Mouse (Mus musculus) lung, embryonic 14.5 days (tissue): Measurements from ENCODE around the gene Btbd16. TPM values are rescaled to one million over a fixed set of nuclear protein-coding genes. Genes with fewer than 3 reads are reported as not detected.

ENCODE experiments used
- ATAC-seq: fragments of 200-750 bp; cut with Nextera tagmentation; 2 replicates; pipeline ENCODE4 v1.8.0; 2017; ENCODE audit warnings: mild to moderate bottlenecking, moderate TSS enrichment, moderate library complexity; ENCODE audit not compliant: insufficient read depth
- DNase-seq: peaks from one replicate; pipeline ENCODE4 v3.0.0-alpha.2; 2015
- H3K27ac ChIP-seq: fragments of 300-500 bp; sonication (generic); 2 replicates; pipeline ENCODE4 v1.5.1; 2014; ENCODE audit warnings: low read depth, mild to moderate bottlenecking, moderate library complexity
- H3K27me3 ChIP-seq: fragments of 300-500 bp; sonication (generic); 2 replicates; pipeline ENCODE4 v1.6.1; 2014; ENCODE audit warnings: low read length, control low read depth; ENCODE audit not compliant: insufficient read depth
- H3K36me3 ChIP-seq: fragments of 300-500 bp; sonication (generic); 2 replicates; pipeline ENCODE4 v1.6.1; 2014; ENCODE audit warnings: control low read depth; ENCODE audit not compliant: insufficient read depth
- H3K4me1 ChIP-seq: fragments of 300-500 bp; sonication (generic); 2 replicates; pipeline ENCODE4 v1.6.1; 2014; ENCODE audit warnings: antibody characterized with exemption, control low read depth; ENCODE audit not compliant: insufficient read depth
- H3K4me2 ChIP-seq: fragments of 300-500 bp; sonication (generic); 2 replicates; pipeline ENCODE4 v1.6.1; 2014; ENCODE audit warnings: mild to moderate bottlenecking
- H3K4me3 ChIP-seq: fragments of 300-500 bp; sonication (generic); 2 replicates; pipeline ENCODE4 v1.5.1; 2014; ENCODE audit warnings: low read depth, low read length
- H3K9ac ChIP-seq: fragments of 300-500 bp; sonication (generic); 2 replicates; pipeline ENCODE4 v1.6.1; 2014
- H3K9me3 ChIP-seq: fragments of 300-500 bp; sonication (generic); 2 replicates; pipeline ENCODE4 v1.6.1; 2016; ENCODE audit warnings: low read depth, low read length, control low read depth
- CTCF ChIP-seq: IDR thresholded peaks from 2 replicates; pipeline ENCODE4 v1.5.1; 2016; ENCODE audit warnings: antibody characterized with exemption, low read depth
- WGBS: fragments of 180-500 bp; shearing (Covaris S2); extraction: QIAGEN DNeasy Blood & Tissue Kit; methylation state at CpG from one replicate; pipeline ENCODE4 v1.1.7; 2014; 5-methylcytosine and 5-hydroxymethylcytosine counted together
- polyA plus RNA-seq: library from polyadenylated mRNA; unstranded; fragments of >200 nt; fragmentation: Nextera tagmentation; extraction: Ambion mirVana; gene quantifications from 2 replicates; pipeline ENCODE4 v1.2.1, GENCODE M21; 2014

The Btbd16 gene
- polyA plus RNA-seq, 1 experiment from 2014 or later = not detected

DNA sequence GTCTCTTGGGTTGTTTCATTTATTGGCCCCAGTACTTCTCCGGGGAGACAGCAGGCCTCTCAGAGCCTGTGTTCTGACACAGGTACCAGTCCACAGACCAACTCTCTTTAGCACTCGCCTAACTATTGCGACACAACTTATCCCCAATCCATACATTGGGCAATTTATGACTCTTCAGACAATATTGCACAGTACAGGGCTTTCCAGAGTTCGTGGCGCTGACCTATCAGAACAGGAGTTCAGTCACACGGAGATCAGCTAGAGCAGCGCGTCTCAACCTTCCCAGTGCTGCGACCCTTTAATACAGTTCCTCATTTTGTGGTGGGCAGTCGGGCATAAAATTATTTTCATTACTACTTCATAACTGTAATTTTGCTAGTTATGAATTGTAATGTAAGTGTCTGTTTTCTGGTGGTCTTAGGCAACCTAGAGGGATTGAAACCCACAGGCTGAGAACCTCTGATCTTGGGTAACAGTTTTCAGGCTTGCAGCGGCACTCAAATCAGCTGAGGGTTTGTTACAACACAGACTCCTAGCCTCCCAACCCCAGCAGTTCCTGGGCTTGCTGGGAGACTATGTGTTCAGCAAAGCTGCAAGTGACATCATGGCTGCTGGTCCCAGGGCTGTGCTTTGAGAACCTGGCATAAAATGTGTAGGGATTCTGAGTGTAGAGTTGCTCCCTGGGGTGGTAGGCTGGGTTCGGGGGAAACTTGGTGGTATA, 65.7 kb downstream of the Btbd16 start:
- H3K36me3 ChIP-seq = no peaks in the 10 kb centered on the region
- H3K9me3 ChIP-seq = no peaks in the 10 kb centered on the region
- H3K4me1 ChIP-seq = 0 out of 2 replicates have a peak, but pooled peaks cover 7% of the 10 kb centered on the region
- H3K4me3 ChIP-seq = no peak overlapping the region
- H3K27ac ChIP-seq = no peak overlapping the region
- 90% methylated on average over 12 of the region's 12 CpGs for WGBS
- no peak for TF ChIP-seq CTCF
- no peak for ATAC-seq
- H3K4me2 ChIP-seq = no peak overlapping the region
- no peak overlapping the region for H3K9ac ChIP-seq
- no peaks in the 10 kb centered on the region for H3K27me3 ChIP-seq
- DNase-seq = no peak

GRCm38 (mm10) chr7:130847164-130847718, 73.4 kb downstream of the Btbd16 start:
- TF ChIP-seq CTCF = no peak
- H3K27ac ChIP-seq = no peak overlapping the region
- no peaks in the 10 kb centered on the region for H3K27me3 ChIP-seq
- no peaks in the 10 kb centered on the region for H3K4me1 ChIP-seq
- no peak overlapping the region for H3K4me2 ChIP-seq
- no peak for DNase-seq
- no peaks in the 10 kb centered on the region for H3K36me3 ChIP-seq
- H3K9ac ChIP-seq = no peak overlapping the region
- no peak overlapping the region for H3K4me3 ChIP-seq
- H3K9me3 ChIP-seq = no peaks in the 10 kb centered on the region
- ATAC-seq = no peak
- 64% methylated on average over 17 of the region's 17 CpGs for WGBS

- no peak overlapping the region for H3K9ac ChIP-seq
- H3K4me2 ChIP-seq = no peak overlapping the region
- H3K27ac ChIP-seq = no peak overlapping the region; the same call in 1 of the 2 replicates
- no peak for TF ChIP-seq CTCF
- no peaks in the 10 kb centered on the region for H3K27me3 ChIP-seq
- H3K36me3 ChIP-seq = no peaks in the 10 kb centered on the region
- peak; percentile 74; the same call in 1 of the 2 replicates for ATAC-seq
- no peaks in the 10 kb centered on the region; the same call in 1 of the 2 replicates for H3K4me1 ChIP-seq
- no peaks in the 10 kb centered on the region for H3K9me3 ChIP-seq
- DNase-seq = peak; percentile 43
- WGBS = 68% methylated on average over 4 of the region's 4 CpGs
- no peak overlapping the region for H3K4me3 ChIP-seq
These were observed 80.9 kb downstream of the Btbd16 start for GRCm38 (mm10) chr7:130854684-130855292.

GRCm38 (mm10) chr7:130855681-130856080, 81.8 kb downstream of the Btbd16 start:
- no peak overlapping the region for H3K27ac ChIP-seq
- no peaks in the 10 kb centered on the region for H3K9me3 ChIP-seq
- ATAC-seq = no peak
- no peak overlapping the region for H3K4me3 ChIP-seq
- H3K27me3 ChIP-seq = no peaks in the 10 kb centered on the region
- no peak overlapping the region for H3K9ac ChIP-seq
- no peak for TF ChIP-seq CTCF
- no peak overlapping the region for H3K4me2 ChIP-seq
- DNase-seq = no peak
- H3K36me3 ChIP-seq = no peaks in the 10 kb centered on the region
- WGBS = 25% methylated on average over 3 of the region's 3 CpGs
- H3K4me1 ChIP-seq = peaks cover 3% of the 10 kb centered on the region; the same call in 1 of the 2 replicates

- WGBS = 66% methylated on average over 6 of the region's 6 CpGs
- H3K4me3 ChIP-seq = no peak overlapping the region
- no peak overlapping the region for H3K4me2 ChIP-seq
- TF ChIP-seq CTCF = no peak
- DNase-seq (no peak), ATAC-seq (no peak)
- H3K9me3 ChIP-seq = no peaks in the 10 kb centered on the region
- no peaks in the 10 kb centered on the region for H3K36me3 ChIP-seq
- no peaks in the 10 kb centered on the region for H3K27me3 ChIP-seq
- H3K9ac ChIP-seq = no peak overlapping the region
- peaks cover 7% of the 10 kb centered on the region for H3K4me1 ChIP-seq
- H3K27ac ChIP-seq = no peak overlapping the region
These were observed 84.1 kb downstream of the Btbd16 start for GRCm38 (mm10) chr7:130857973-130858372.

DNA sequence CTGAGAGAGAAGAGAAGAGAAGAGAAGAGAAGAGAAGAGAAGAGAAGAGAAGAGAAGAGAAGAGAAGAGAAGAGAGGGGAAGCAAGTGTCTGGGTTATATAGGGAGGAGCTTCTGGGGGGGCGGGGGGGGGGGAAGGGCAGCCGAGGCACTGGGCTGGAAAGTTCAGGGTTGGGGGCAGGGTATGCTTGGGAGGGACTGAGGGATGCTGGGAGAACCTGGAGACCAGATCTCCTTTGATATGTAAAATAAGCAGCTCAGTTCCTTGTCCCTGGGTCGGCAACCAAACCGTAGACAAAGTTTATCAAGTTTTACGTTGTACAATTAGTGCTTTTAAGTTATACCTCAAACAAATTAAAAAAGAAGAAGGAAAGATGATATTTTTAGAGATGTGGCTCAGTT, 86.1 kb downstream of the Btbd16 start:
- Histone ChIP-seq H3K27me3 (no peaks in the 10 kb centered on the region), H3K36me3 (no peaks in the 10 kb centered on the region), H3K9ac (no peak overlapping the region), H3K9me3 (no peaks in the 10 kb centered on the region), H3K27ac (no peak overlapping the region), H3K4me1 (peaks cover 7% of the 10 kb centered on the region), H3K4me2 (no peak overlapping the region), H3K4me3 (no peak overlapping the region)
- ATAC-seq = no peak
- WGBS = 39% methylated on average over 5 of the region's 5 CpGs
- no peak for TF ChIP-seq CTCF
- no peak for DNase-seq

DNA sequence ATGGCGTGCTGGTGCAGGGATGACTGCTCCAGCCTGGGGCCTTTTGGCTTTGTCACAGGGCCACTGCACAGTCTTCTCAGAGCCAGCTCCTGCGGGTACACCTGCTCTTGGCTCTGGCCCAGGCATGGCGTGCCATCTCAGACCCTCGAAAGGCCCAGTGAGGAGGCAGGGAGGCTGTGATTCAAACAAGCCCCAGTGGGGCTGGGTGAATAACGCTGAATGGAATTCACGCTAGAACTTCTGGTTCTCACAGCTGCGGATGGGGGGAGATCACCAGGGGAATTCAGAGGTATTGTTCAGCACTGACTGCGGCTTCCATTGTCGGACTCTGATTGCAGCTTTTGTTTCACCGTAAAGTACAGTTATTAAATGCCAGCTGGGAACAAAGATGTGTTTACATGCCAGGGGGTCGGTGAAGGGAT, 86.9 kb downstream of the Btbd16 start:
- no peak overlapping the region for H3K9ac ChIP-seq
- no peak overlapping the region for H3K4me2 ChIP-seq
- no peak overlapping the region for H3K4me3 ChIP-seq
- TF ChIP-seq CTCF = no peak
- peak; percentile 44 for DNase-seq
- no peak for ATAC-seq
- H3K36me3 ChIP-seq = no peaks in the 10 kb centered on the region
- 43% methylated on average over 11 of the region's 11 CpGs for WGBS
- peak overlapping the region; percentile 43; the same call in 1 of the 2 replicates for H3K27ac ChIP-seq
- no peaks in the 10 kb centered on the region for H3K27me3 ChIP-seq
- no peaks in the 10 kb centered on the region for H3K9me3 ChIP-seq
- H3K4me1 ChIP-seq = peaks cover 7% of the 10 kb centered on the region
